Mouse (Mus musculus) testis, adult 2 months (tissue): Measurements from ENCODE around the gene Usp18. TPM values are rescaled to one million over a fixed set of nuclear protein-coding genes. Genes with fewer than 3 reads are reported as not detected.
A peak's percentile ranks its signal among the peaks of the same experiment; 100 is the strongest.

Source experiments
- H3K27ac ChIP-seq: fragments of 200-500 bp; 2 replicates; pipeline ENCODE4 v1.5.1; 2012; ENCODE audit warnings: low read depth, low read length; ENCODE audit not compliant: control insufficient read depth, insufficient read depth
- H3K27me3 ChIP-seq: fragments of 200-500 bp; 2 replicates; pipeline ENCODE4 v1.6.1; 2012; ENCODE audit warnings: mild to moderate bottlenecking, low read length, moderate library complexity; ENCODE audit not compliant: control insufficient read depth, insufficient read depth
- H3K36me3 ChIP-seq: fragments of 200-500 bp; 2 replicates; pipeline ENCODE4 v1.6.1; 2012; ENCODE audit warnings: mild to moderate bottlenecking, low read length; ENCODE audit not compliant: control insufficient read depth, insufficient read depth
- H3K4me1 ChIP-seq: fragments of 200-500 bp; 2 replicates; pipeline ENCODE4 v1.6.1; 2012; ENCODE audit warnings: low read length; ENCODE audit not compliant: control insufficient read depth, insufficient read depth
- H3K4me3 ChIP-seq: fragments of 200-500 bp; 2 replicates; pipeline ENCODE4 v1.5.1; 2012; ENCODE audit warnings: low read depth, mild to moderate bottlenecking, low read length, moderate library complexity, mixed read lengths; ENCODE audit not compliant: control insufficient read depth
- CTCF ChIP-seq: fragments of 200-500 bp; IDR thresholded peaks from 2 replicates; pipeline ENCODE4 v1.5.1; 2012; ENCODE audit warnings: low read depth, mild to moderate bottlenecking, inconsistent platforms, low read length, moderate library complexity; ENCODE audit not compliant: control insufficient read depth, insufficient read depth, insufficient replicate concordance
- POLR2A ChIP-seq: fragments of 200-500 bp; IDR thresholded peaks from 2 replicates; pipeline ENCODE4 v1.6.1; 2012; ENCODE audit warnings: low read depth, mild to moderate bottlenecking, inconsistent platforms, low read length, moderate library complexity; ENCODE audit not compliant: control insufficient read depth
- polyA plus RNA-seq: library from polyadenylated mRNA; depleted of rRNA; stranded (reverse); fragments of >200 nt; gene quantifications from 2 replicates; pipeline ENCODE4 v1.2.3, GENCODE M21; 2012; rRNA removed

Usp18 gene
- 0.49 and 0.69 TPM in 2 replicates for polyA plus RNA-seq

GRCm38 (mm10) chr6:121245127-121246036, at the start of gene Usp18:
Gene Usp18, plus strand, starts transcription at chr6:121245906.
- H3K4me3 ChIP-seq: peak within 1 kb of the TSS; percentile 70
- H3K27ac ChIP-seq: no peak within 1 kb of the TSS
- no peaks in the 10 kb centered on the region for H3K36me3 ChIP-seq
- TF ChIP-seq POLR2A (peak; percentile 78), CTCF (no peak)
- no peaks in the 10 kb centered on the region for H3K27me3 ChIP-seq
- peaks cover 3% of the 10 kb centered on the region for H3K4me1 ChIP-seq

GRCm38 (mm10) chr6:121197807-121198365, 47.8 kb upstream of the Usp18 start:
- TF ChIP-seq POLR2A (no peak), CTCF (no peak)
- Histone ChIP-seq H3K36me3 (no peaks in the 10 kb centered on the region), H3K4me1 (no peaks in the 10 kb centered on the region), H3K4me3 (no peak overlapping the region), H3K27ac (no peak overlapping the region), H3K27me3 (no peaks in the 10 kb centered on the region)

- Histone ChIP-seq H3K36me3 (no peaks in the 10 kb centered on the region), H3K4me3 (no peak overlapping the region), H3K27me3 (no peaks in the 10 kb centered on the region), H3K4me1 (no peaks in the 10 kb centered on the region), H3K27ac (no peak overlapping the region)
- TF ChIP-seq CTCF (no peak), POLR2A (no peak)
Measured at GRCm38 (mm10) chr6:121200458-121200857, 45.2 kb upstream of the Usp18 start.

GRCm38 (mm10) chr6:121202026-121202425, 43.7 kb upstream of the Usp18 start:
- Histone ChIP-seq H3K27me3 (no peaks in the 10 kb centered on the region), H3K27ac (no peak overlapping the region), H3K36me3 (no peaks in the 10 kb centered on the region), H3K4me3 (no peak overlapping the region), H3K4me1 (no peaks in the 10 kb centered on the region)
- no peak for TF ChIP-seq CTCF
- no peak for TF ChIP-seq POLR2A

GRCm38 (mm10) chr6:121206481-121206880, 39.2 kb upstream of the Usp18 start:
- H3K27me3 ChIP-seq: no peaks in the 10 kb centered on the region
- H3K4me1 ChIP-seq: peaks cover 2% of the 10 kb centered on the region
- no peak overlapping the region for H3K4me3 ChIP-seq
- TF ChIP-seq POLR2A (no peak), CTCF (no peak)
- H3K27ac ChIP-seq: no peak overlapping the region
- H3K36me3 ChIP-seq: no peaks in the 10 kb centered on the region

- no peaks in the 10 kb centered on the region for H3K36me3 ChIP-seq
- TF ChIP-seq CTCF (no peak), POLR2A (no peak)
- H3K27me3 ChIP-seq: no peaks in the 10 kb centered on the region
- peaks cover 2% of the 10 kb centered on the region for H3K4me1 ChIP-seq
- H3K4me3 ChIP-seq: peak overlapping the region; percentile 67
- no peak overlapping the region for H3K27ac ChIP-seq
Measured at GRCm38 (mm10) chr6:121209584-121209983, 36.1 kb upstream of the Usp18 start.

- no peak within 1 kb of the TSS for H3K27ac ChIP-seq
- H3K4me1 ChIP-seq: peaks cover 2% of the 10 kb centered on the region
- H3K4me3 ChIP-seq: peak within 1 kb of the TSS; percentile 67
- no peaks in the 10 kb centered on the region for H3K27me3 ChIP-seq
- H3K36me3 ChIP-seq: no peaks in the 10 kb centered on the region
- TF ChIP-seq POLR2A (peak; percentile 75; the same call in 1 of the 2 replicates), CTCF (no peak)
Measured at GRCm38 (mm10) chr6:121210149-121210925, 35.4 kb upstream of the Usp18 start, which contains the start of gene Tuba8. Gene Tuba8, plus strand, starts transcription at chr6:121210696.
